Mouse (Mus musculus): ENCODE results near the gene Rgmb.

- TF ChIP-seq GATA1 (IDR thresholded peaks at IDR 0.05; ENCODE audit: borderline replicate concordance, low read length): no peak
- no peak for TF ChIP-seq CTCF (IDR thresholded peaks at IDR 0.05; ENCODE audit: low read depth, low read length)
- no peak for TF ChIP-seq TAL1 (conservative IDR thresholded peaks at IDR 0.05; ENCODE audit: low read depth, low read length)
- no peak for TF ChIP-seq POLR2AphosphoS5 (IDR thresholded peaks at IDR 0.05; ENCODE audit: insufficient replicate concordance, low read depth, low read length)
- no peak for TF ChIP-seq GATA2 (IDR thresholded peaks at IDR 0.05; ENCODE audit: borderline replicate concordance, low read depth, low read length)
Observed at GRCm38 (mm10) chr17:15828131-15828917, 2.5 kb downstream of the Rgmb start.
